Mouse (Mus musculus) c-Kit-positive CD71-positive TER-119-positive erythroid progenitor cells, embryonic 14.5 days (primary cell): ENCODE results near the gene Gucy2g.
"Not testable (repeated sequence)": the region's sequence is repeated elsewhere in the genome, so short reads cannot be mapped to it uniquely, and the experiment has no call there.

ENCODE experiments used
- DNase-seq: peaks from one replicate; pipeline ENCODE4 v3.0.0-alpha.2; 2013; ENCODE audit warnings: low spot score

The Gucy2g gene

DNA sequence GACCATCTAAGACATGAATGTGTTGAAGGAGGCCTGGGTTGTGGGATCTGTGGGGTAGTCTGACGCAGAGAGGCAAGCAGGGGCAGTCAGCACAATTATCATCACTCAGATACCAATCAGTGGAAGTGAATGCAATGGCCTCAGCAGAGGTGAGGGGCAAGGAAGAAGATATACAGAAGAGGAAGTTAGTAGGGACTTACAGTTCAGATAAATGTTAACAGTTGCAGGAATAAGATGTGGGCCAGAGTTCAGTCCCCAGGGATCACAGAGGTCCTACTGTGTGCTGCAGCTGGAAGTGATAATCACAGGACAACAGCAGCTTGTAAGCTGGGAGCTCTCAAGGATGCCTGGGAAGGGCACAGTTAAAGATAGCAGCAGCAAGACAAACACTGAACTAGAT lies 76.9 kb downstream of the Gucy2g start:
- DNase-seq = no peak

DNA sequence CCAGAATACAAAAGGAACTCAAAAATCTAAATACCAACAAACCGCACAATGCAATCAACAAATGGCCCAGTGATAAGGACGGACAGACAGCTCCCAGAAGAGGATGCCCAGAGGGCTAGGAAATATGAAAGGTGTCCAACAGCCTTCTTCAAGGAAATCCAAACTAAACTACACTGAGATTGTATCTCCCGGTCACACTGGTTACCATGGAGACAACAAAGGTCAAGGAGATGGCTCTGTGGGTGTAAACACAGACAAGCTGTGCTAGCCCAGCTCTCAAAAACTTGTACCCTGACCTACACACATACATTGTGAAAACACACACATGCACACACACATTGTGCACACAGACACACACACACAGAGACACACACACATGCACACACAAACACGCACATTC lies 78.8 kb downstream of the Gucy2g start:
- no peak for DNase-seq

DNA sequence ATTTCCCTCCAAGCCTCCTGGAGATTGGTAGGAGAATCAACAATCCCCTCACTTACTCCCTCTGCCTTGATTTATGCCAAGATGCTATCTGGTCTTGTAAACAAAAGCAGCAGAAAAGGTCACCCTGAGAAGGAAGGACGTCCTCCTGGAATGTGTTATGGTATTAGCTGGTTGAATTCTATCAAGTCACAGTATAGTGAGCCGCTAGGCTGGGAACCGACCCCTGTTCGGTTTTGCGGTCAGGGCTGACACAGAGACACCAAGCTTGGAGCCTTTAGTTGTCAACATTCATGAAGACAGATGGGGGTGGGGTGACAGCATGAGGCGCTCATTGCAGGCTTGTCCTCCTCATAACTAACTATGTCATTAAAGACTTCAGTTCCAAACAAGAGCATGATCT lies 81.2 kb downstream of the Gucy2g start:
- DNase-seq = no peak

DNA sequence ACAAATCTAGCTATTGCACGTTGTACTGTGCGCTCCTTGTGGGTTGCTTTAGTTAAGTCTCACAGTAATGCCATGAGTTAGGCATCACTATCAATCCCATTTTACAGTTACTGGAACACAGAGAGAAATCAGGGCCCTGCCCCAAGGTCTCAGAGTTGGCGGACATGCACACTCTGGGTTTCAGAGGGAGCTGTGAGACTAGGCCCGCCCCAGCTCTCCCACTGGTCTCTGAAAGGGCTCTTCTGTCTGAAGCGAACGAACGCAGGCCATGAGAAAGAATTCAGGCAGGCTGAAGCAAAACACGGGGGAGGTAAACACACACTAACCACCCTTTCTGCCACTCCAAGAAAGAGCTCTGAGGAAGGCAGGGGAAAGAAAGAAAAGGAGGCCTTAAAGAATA lies 82.4 kb downstream of the Gucy2g start:
- DNase-seq = no peak

DNA sequence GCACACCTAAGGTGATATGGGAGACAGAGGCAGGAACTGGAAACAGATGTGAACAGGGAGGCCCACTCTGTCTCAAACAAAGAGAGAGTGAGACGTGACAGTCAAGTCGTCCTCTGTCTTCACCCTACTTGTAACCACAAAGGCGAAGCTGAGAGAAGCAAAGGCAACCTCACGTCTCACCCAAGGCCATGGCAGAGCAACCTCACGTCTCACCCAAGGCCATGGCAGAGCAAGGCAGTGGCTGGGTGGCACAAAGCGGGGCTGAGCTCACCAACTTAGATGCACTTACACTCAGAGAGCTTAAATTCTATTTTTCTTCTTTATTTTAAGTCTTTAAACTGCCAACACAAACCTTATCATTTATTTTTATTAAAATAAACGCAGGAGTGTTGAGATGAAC lies 84.0 kb downstream of the Gucy2g start:
- DNase-seq = no peak

DNA sequence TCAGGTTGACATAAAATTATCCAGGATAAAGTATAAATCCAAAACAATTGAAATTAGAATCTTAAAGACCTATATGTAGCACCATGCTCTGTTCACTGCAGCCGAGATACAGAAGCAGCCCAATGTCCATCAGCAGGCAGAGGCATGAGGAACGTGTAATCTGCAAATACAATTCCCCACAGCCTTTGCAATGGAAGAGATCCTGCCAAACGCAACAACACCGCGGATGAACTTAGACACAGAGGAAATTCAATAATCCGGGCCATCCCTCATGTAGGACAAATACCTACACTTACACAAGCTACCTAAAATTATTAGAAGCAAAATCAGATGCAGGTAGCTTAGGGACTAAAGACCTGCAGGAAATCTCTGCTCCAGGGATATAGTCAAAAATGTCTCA lies 88.1 kb downstream of the Gucy2g start:
- no peak for DNase-seq

DNA sequence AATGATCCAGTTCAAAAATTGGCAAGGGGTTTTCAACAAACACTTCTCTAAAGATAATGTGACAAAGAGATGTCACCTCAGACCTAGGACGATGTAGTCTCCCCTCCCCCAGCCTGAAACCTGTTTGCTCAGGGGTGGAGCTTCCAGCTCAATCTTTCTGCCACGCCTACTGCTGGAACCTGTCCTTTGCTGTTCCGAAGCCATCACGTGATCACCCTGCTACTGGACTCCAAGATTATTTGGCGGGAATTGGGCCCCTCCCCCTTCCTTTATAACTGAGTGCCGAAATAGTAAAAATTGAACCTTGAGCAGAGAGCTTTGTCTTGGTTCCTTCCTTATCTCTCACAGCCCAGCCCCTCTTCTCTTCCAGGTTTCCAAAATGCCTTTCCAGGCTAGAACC lies 88.8 kb downstream of the Gucy2g start:
- DNase-seq = not testable (repeated sequence)

DNA sequence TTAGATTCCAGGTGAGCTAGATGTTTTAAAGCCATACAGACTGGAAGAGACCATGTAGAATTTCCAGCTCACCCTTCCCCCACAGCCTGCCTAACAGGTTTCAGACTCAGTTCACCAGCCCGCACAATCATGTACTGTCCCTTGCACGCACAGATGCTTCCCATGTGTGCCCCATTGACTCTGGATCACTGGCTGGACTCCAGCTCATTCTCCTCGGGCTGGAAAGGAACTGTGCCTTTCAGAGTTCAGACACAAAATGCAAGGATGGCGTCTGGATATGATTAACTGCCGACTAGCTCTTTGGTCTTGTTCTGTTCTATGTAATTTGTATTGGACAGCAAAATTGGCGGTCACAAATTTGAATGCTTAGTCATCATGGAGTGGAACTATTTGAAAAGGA lies 91.4 kb downstream of the Gucy2g start:
- no peak for DNase-seq

DNA sequence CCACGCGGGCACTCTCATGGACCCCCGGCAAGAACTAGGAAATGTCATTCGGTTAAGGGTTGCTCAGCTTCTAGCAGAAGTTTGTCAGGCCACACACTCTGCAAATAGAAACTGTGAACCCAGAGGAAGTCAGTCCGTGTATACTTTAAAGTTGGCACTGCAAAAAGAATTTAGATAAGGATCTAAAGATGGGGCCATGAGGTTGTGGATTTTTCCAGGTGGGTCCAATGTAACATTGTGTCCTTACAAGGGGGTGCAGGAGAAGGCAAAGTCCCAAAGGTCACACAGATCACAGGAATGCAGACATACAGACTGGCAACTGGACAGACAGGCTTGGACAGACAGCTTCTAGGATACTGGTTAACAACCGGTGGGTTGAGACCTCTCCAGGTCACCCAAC lies 92.9 kb downstream of the Gucy2g start:
- DNase-seq = no peak
